Mouse (Mus musculus) liver, embryonic 12.5 days (tissue): ENCODE results near the gene Per1. TPM values are rescaled to one million over a fixed set of nuclear protein-coding genes. Genes with fewer than 3 reads are reported as not detected.

Experiments used
- ATAC-seq: fragments of 200-750 bp; cut with Nextera tagmentation; 2 replicates; pipeline ENCODE4 v1.8.0; 2017; ENCODE audit warnings: moderate number of reproducible peaks, mild to moderate bottlenecking, moderate library complexity
- H3K27ac ChIP-seq: fragments of 300-500 bp; sonication (generic); 2 replicates; pipeline ENCODE4 v1.5.1; 2016; ENCODE audit warnings: mild to moderate bottlenecking
- H3K27me3 ChIP-seq: fragments of 300-500 bp; sonication (generic); replicated peaks from 2 replicates; pipeline ENCODE4 v1.6.1; 2016; ENCODE audit warnings: mild to moderate bottlenecking, moderate library complexity
- H3K36me3 ChIP-seq: fragments of 300-500 bp; sonication (generic); 2 replicates; pipeline ENCODE4 v1.6.1; 2016; ENCODE audit warnings: mild to moderate bottlenecking, moderate library complexity
- H3K4me1 ChIP-seq: fragments of 300-500 bp; sonication (generic); 2 replicates; pipeline ENCODE4 v1.6.1; 2016
- H3K4me2 ChIP-seq: fragments of 300-500 bp; sonication (generic); 2 replicates; pipeline ENCODE4 v1.6.1; 2016; ENCODE audit warnings: mild to moderate bottlenecking, moderate library complexity
- H3K4me3 ChIP-seq: fragments of 300-500 bp; sonication (generic); 2 replicates; pipeline ENCODE4 v1.5.1; 2016; ENCODE audit warnings: mild to moderate bottlenecking, moderate library complexity
- H3K9ac ChIP-seq: fragments of 300-500 bp; sonication (generic); 2 replicates; pipeline ENCODE4 v1.6.1; 2016; ENCODE audit warnings: mild to moderate bottlenecking, moderate library complexity
- H3K9me3 ChIP-seq: fragments of 300-500 bp; sonication (generic); replicated peaks from 2 replicates; pipeline ENCODE4 v1.6.1; 2016; ENCODE audit warnings: mild to moderate bottlenecking, moderate library complexity
- WGBS: fragments of 180-500 bp; shearing (Covaris S2); methylation state at CpG from one replicate; pipeline ENCODE4 v1.1.7; 2016; ENCODE audit not compliant: insufficient replicate concordance; 5-methylcytosine and 5-hydroxymethylcytosine counted together
- polyA plus RNA-seq: library from polyadenylated mRNA; unstranded; fragments of >200 nt; fragmentation: Nextera tagmentation; extraction: Ambion mirVana; gene quantifications from 2 replicates; pipeline ENCODE4 v1.2.1, GENCODE M21; 2016

Per1 gene
- 2.5 and 4.0 TPM in 2 replicates for polyA plus RNA-seq

- peak within 1 kb of the TSS; percentile 73 for H3K9ac ChIP-seq
- peak within 1 kb of the TSS; percentile 64 for H3K4me3 ChIP-seq
- ATAC-seq: peak; percentile 89
- peak within 1 kb of the TSS; percentile 89 for H3K4me2 ChIP-seq
- H3K27ac ChIP-seq: peak within 1 kb of the TSS; percentile 91
- peaks cover 87% of the 10 kb centered on the region for H3K4me1 ChIP-seq
- no peaks in the 10 kb centered on the region for H3K27me3 ChIP-seq
- peaks cover 26% of the 10 kb centered on the region for H3K36me3 ChIP-seq
- under 1% methylated on average over 37 of the region's 37 CpGs for WGBS
- no peaks in the 10 kb centered on the region for H3K9me3 ChIP-seq
Observed at GRCm38 (mm10) chr11:69094697-69095429, at the start of gene Per1. Gene Per1 (plus strand): TSS chr11:69095217.

- peak within 1 kb of the TSS; percentile 91 for H3K4me3 ChIP-seq
- H3K4me2 ChIP-seq: peak within 1 kb of the TSS; percentile 76
- no peaks in the 10 kb centered on the region for H3K27me3 ChIP-seq
- H3K36me3 ChIP-seq: peaks cover 35% of the 10 kb centered on the region
- under 1% methylated on average over 54 of the region's 54 CpGs for WGBS
- no peaks in the 10 kb centered on the region for H3K9me3 ChIP-seq
- H3K9ac ChIP-seq: peak within 1 kb of the TSS; percentile 96
- H3K4me1 ChIP-seq: peaks cover 52% of the 10 kb centered on the region
- peak within 1 kb of the TSS; percentile 96 for H3K27ac ChIP-seq
- ATAC-seq: peak; percentile 85
Observed at GRCm38 (mm10) chr11:69045531-69046394, 49.3 kb upstream of the Per1 start, which contains the start of gene Aurkb. Gene Aurkb (plus strand): TSS chr11:69045647.

- Histone ChIP-seq H3K9ac (peak overlapping the region; percentile 96), H3K4me3 (peak overlapping the region; percentile 91), H3K4me1 (peaks cover 52% of the 10 kb centered on the region), H3K27me3 (no peaks in the 10 kb centered on the region), H3K4me2 (peak overlapping the region; percentile 76), H3K27ac (peak overlapping the region; percentile 96), H3K9me3 (no peaks in the 10 kb centered on the region), H3K36me3 (peaks cover 42% of the 10 kb centered on the region)
- WGBS: 7% methylated on average over 9 of the region's 9 CpGs
- ATAC-seq: 0 out of 2 replicates have a peak, but pooled peaks have one; percentile 2
Observed at GRCm38 (mm10) chr11:69046395-69046774, 48.6 kb upstream of the Per1 start.

GRCm38 (mm10) chr11:69047592-69047991, 47.4 kb upstream of the Per1 start:
- Histone ChIP-seq H3K27ac (peak overlapping the region; percentile 16; the same call in 1 of the 2 replicates), H3K9me3 (no peaks in the 10 kb centered on the region), H3K4me2 (peak overlapping the region; percentile 76), H3K4me3 (peak overlapping the region; percentile 91), H3K4me1 (peaks cover 52% of the 10 kb centered on the region), H3K9ac (peak overlapping the region; percentile 96), H3K27me3 (no peaks in the 10 kb centered on the region), H3K36me3 (peaks cover 53% of the 10 kb centered on the region)
- no peak for ATAC-seq
- 92% methylated on average over 12 of the region's 12 CpGs for WGBS

- Histone ChIP-seq H3K4me2 (peak overlapping the region; percentile 76), H3K27me3 (no peaks in the 10 kb centered on the region), H3K9ac (peak overlapping the region; percentile 96), H3K4me3 (peak overlapping the region; percentile 91), H3K36me3 (peaks cover 58% of the 10 kb centered on the region), H3K27ac (no peak overlapping the region), H3K9me3 (no peaks in the 10 kb centered on the region), H3K4me1 (peaks cover 57% of the 10 kb centered on the region)
- WGBS: 85% methylated on average over 14 of the region's 14 CpGs
- ATAC-seq: no peak
Observed at GRCm38 (mm10) chr11:69048151-69048550, 46.9 kb upstream of the Per1 start.

GRCm38 (mm10) chr11:69050748-69051147, 44.3 kb upstream of the Per1 start:
- no peak overlapping the region for H3K9ac ChIP-seq
- no peak overlapping the region for H3K27ac ChIP-seq
- H3K4me1 ChIP-seq: peaks cover 48% of the 10 kb centered on the region
- 90% methylated on average over 8 of the region's 8 CpGs for WGBS
- H3K27me3 ChIP-seq: no peaks in the 10 kb centered on the region
- no peaks in the 10 kb centered on the region for H3K9me3 ChIP-seq
- no peak overlapping the region for H3K4me2 ChIP-seq
- ATAC-seq: no peak
- peaks cover 72% of the 10 kb centered on the region for H3K36me3 ChIP-seq
- H3K4me3 ChIP-seq: no peak overlapping the region

GRCm38 (mm10) chr11:69051771-69052170, 43.2 kb upstream of the Per1 start:
- no peak overlapping the region for H3K27ac ChIP-seq
- peaks cover 44% of the 10 kb centered on the region for H3K4me1 ChIP-seq
- 82% methylated on average over 4 of the region's 4 CpGs for WGBS
- H3K4me3 ChIP-seq: no peak overlapping the region
- H3K36me3 ChIP-seq: peaks cover 72% of the 10 kb centered on the region
- H3K27me3 ChIP-seq: no peaks in the 10 kb centered on the region
- no peak for ATAC-seq
- no peaks in the 10 kb centered on the region for H3K9me3 ChIP-seq
- no peak overlapping the region for H3K9ac ChIP-seq
- H3K4me2 ChIP-seq: no peak overlapping the region

GRCm38 (mm10) chr11:69052824-69053421, 42.1 kb upstream of the Per1 start:
- Histone ChIP-seq H3K9me3 (no peaks in the 10 kb centered on the region), H3K9ac (no peak overlapping the region), H3K27ac (no peak overlapping the region), H3K4me3 (no peak overlapping the region), H3K27me3 (no peaks in the 10 kb centered on the region), H3K4me2 (no peak overlapping the region), H3K36me3 (peaks cover 64% of the 10 kb centered on the region), H3K4me1 (peaks cover 36% of the 10 kb centered on the region)
- WGBS: 85% methylated on average over 2 of the region's 2 CpGs
- ATAC-seq: no peak

- H3K4me1 ChIP-seq: peaks cover 36% of the 10 kb centered on the region
- WGBS: 64% methylated on average over 3 of the region's 3 CpGs
- no peak overlapping the region for H3K27ac ChIP-seq
- no peaks in the 10 kb centered on the region for H3K27me3 ChIP-seq
- no peak for ATAC-seq
- H3K9me3 ChIP-seq: no peaks in the 10 kb centered on the region
- H3K9ac ChIP-seq: no peak overlapping the region
- H3K36me3 ChIP-seq: peaks cover 55% of the 10 kb centered on the region
- no peak overlapping the region for H3K4me3 ChIP-seq
- H3K4me2 ChIP-seq: no peak overlapping the region
Observed at GRCm38 (mm10) chr11:69053848-69054247, 41.2 kb upstream of the Per1 start.

GRCm38 (mm10) chr11:69058265-69058664, 36.8 kb upstream of the Per1 start:
- Histone ChIP-seq H3K36me3 (peaks cover 12% of the 10 kb centered on the region), H3K4me3 (peak overlapping the region; percentile 92), H3K27ac (peak overlapping the region; percentile 85), H3K9ac (peak overlapping the region; percentile 78), H3K27me3 (no peaks in the 10 kb centered on the region), H3K4me1 (peaks cover 35% of the 10 kb centered on the region), H3K9me3 (no peaks in the 10 kb centered on the region), H3K4me2 (peak overlapping the region; percentile 91)
- ATAC-seq: no peak
- WGBS: 46% methylated on average over 2 of the region's 2 CpGs

GRCm38 (mm10) chr11:69058729-69059356, 36.2 kb upstream of the Per1 start:
- peak overlapping the region; percentile 85 for H3K27ac ChIP-seq
- H3K9me3 ChIP-seq: no peaks in the 10 kb centered on the region
- peaks cover 7% of the 10 kb centered on the region; the same call in 1 of the 2 replicates for H3K36me3 ChIP-seq
- H3K4me1 ChIP-seq: peaks cover 34% of the 10 kb centered on the region
- peak overlapping the region; percentile 92 for H3K4me3 ChIP-seq
- H3K27me3 ChIP-seq: no peaks in the 10 kb centered on the region
- 3% methylated on average over 19 of the region's 19 CpGs for WGBS
- ATAC-seq: peak; percentile 5
- peak overlapping the region; percentile 91 for H3K4me2 ChIP-seq
- H3K9ac ChIP-seq: peak overlapping the region; percentile 78
